Mouse (Mus musculus) naive thymus-derived CD4-positive, alpha-beta T cell, adult 2 months (primary cell): ENCODE data around the gene Mnt.
"Not testable (repeated sequence)": the region's sequence is repeated elsewhere in the genome, so short reads cannot be mapped to it uniquely, and the experiment has no call there.

Experiments used
- DNase-seq: peaks from one replicate; pipeline ENCODE4 v3.0.0-alpha.2; 2011; ENCODE audit warnings: low read depth

Mnt gene

DNA sequence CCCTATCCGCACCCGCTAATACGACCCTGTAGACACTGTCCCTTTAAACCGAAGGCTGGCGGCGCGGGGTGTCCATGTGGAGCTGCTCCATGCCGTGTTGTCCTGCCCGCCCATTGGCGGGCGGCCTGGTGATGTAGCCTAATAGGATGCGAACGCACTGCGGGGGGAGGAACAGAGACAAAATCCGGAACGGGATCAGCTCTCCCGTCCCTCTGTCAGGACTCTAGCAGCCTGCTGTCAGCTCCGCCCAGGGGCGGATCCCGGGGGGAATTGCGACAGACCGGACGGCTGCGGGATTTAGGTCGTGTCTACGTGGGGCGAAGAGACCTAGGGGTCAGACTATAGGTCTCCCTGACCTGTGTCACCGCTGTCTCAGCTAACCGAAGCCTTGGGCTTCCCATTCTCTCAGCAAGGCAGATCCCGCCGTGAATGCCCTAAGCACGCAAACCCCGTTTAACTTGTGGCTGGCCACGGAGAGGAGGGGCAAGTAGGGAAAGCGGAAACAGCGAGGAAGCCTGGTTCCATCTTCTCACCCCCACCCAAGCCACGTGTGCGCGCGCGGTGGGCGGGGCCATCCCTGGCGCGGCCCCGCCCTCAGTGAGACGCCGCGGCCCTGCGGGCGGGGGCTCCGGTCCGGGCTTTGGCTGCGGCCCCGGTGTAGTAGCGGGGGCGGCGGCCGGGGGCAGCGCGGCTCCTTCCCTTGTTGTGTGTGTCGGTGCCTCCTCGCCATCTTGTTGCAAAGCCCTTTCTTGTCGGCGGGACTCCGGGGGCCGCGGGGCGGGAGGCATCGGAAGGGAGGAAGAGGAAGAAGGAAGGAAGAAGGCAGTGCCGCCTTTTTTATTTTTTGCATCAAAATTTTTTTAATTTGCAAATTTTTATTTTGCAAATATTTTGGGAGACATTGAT lies at the start of gene Mnt:
TSS of gene Mnt (plus strand) at position 665 of the 906 bp plus-strand sequence.
- peak; percentile 96 for DNase-seq

GRCm38 (mm10) chr11:74792874-74793273 lies 37.8 kb upstream of the Mnt start:
- DNase-seq, result no peak

- no peak for DNase-seq
These were observed 30.1 kb upstream of the Mnt start for GRCm38 (mm10) chr11:74800658-74801057.

DNA sequence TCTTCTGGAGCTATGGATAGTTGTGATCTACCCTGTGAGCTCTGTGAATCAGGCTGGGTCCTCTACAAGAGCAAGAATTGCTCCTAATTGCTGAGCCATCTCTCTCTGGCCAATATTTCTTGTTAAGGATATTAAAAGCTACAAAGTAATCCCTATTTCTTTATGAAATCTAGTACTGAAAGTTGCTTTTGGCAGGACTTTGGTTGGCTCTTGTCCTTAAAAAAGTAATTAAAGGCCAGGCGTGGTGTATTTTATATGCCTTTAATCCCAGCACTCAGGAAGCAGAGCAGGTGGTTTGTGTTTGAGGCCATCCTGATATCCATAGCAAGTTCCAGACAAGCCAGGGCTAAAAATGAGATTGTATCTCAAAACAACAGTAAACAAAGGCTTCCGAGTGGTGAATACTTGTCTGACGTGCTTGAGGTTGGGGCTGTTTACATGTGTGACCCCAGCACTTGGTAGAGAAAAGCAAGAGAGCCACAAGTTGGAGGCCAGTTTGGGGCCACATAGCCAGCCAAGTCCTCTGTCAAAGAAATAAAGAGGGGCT lies 26.6 kb upstream of the Mnt start:
- no peak for DNase-seq

DNA sequence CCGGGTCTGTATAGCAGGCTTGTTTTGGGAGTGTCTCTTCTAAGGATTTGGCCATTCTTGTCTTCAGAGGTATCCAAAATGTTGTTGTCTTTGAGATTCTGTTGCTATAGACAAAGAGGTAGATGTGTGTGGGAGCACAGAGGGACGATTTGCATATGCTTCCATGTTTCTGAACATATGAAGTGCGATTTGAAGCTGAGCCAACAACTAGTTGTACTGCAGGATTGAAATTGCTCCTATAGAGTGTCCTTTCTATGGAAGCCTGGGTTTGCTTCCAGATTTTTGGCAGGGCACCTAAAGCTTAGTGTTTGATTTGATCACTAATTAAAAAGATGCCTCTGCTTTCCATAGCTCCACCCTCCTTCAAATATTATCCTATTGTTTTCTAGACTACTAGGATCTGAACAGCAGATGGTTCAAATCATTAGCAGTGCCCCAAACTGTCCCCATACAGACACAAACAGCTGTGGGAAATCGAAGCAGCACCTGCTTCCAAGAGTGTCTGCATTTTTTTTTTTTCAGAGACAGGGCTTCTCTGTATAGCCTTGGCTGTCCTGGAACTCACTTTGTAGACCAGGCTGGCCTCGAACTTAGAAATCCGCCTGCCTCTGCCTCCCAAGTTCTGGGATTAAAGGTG lies 23.4 kb upstream of the Mnt start:
- DNase-seq, result no peak

DNA sequence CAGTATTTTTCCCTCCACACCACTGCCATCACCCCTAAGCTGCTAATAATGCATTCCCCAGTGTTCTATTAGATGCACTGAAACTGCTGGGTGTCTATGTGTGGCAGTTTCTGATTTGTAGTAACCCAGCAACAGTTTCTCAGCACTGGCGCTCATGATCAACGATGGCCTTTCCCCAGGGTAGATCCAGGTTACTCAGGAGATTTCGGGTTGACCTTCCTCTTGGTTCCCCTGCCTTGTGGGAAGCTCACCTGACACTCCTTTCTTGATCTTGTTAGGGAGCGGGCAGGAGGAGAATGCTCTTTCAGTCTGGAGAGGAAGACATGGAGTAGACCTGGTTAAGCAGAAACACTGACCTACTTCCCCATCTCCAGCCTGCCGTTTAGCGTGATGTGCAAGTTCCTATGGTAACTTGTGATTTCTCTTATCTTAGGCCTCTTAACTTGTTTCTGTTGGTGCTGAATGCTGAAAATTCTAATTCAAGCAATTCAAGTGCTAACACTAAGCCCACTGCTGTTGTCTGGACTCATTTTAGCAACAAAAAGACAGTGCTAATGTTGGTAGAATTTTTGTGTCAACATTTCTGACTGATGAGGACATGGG lies 22.4 kb upstream of the Mnt start:
- no peak for DNase-seq

GRCm38 (mm10) chr11:74810134-74810533 lies 20.6 kb upstream of the Mnt start:
- no peak for DNase-seq

GRCm38 (mm10) chr11:74811027-74811426 lies 19.7 kb upstream of the Mnt start:
- not testable (repeated sequence) for DNase-seq

DNA sequence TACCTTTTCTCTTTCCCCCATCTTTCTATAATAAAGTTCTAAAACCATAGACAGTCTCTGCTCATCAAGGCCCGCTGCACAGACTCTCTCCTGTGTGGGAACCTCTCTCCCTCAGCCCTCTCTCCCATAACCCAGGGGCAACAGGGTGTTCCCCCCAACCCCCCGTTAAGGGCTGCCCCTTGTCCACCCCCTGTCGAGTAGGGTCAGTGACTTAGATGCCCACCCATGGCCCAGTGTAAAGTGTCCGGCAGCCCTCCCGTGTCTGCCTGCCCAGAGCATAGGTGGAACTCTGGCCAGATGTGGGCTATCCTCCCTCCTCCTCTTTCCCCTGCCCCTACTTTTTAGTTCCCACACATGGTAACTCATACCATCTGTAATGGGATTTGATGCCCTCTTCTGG lies 19.2 kb upstream of the Mnt start:
- no peak for DNase-seq

- peak; percentile 29 for DNase-seq
These were observed 14.9 kb upstream of the Mnt start for GRCm38 (mm10) chr11:74815795-74816194.

DNA sequence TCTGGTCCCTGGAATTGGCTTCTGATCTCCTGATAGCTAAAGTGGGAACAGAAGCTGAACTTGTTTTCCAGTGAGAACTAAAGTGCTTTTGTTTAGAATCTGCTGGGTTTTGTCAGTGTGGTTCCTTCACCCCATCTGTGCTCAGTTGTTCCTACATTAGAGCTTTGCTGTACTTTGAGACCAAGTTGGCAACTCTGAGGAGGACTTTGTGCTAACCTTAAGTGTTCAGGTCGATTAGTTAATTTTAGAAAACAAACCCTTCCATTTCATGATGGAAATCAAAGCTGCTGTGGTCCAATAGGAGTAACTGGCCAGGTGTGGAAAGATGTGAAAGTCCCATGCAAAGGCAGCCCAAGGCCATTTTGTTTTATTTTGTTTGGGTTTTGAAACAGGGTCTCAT lies 9.8 kb upstream of the Mnt start:
- DNase-seq, result no peak

GRCm38 (mm10) chr11:74821463-74821862 lies 9.3 kb upstream of the Mnt start:
- DNase-seq, result peak; percentile 43

GRCm38 (mm10) chr11:74822746-74823440 lies 7.8 kb upstream of the Mnt start:
- DNase-seq, result no peak

DNA sequence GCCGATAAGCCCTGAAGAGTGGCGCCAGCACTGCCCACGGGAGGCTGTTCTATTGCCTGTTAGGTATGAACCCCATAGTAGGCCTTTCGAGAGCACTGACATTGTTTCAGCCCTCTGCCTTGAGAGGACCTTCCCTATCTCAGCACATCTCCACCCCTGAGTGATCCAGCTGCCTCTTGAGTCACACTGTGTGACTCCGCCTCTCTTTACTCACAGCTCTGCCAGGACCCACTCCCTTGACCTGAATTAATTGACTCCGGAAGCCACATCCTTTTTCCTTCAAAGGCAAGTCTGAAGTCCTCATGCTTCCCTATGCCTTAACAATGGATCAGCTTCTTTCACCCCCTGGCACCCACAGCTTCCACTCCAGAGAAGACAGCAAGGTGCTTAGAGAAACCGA lies 4.6 kb upstream of the Mnt start:
- no peak for DNase-seq

DNA sequence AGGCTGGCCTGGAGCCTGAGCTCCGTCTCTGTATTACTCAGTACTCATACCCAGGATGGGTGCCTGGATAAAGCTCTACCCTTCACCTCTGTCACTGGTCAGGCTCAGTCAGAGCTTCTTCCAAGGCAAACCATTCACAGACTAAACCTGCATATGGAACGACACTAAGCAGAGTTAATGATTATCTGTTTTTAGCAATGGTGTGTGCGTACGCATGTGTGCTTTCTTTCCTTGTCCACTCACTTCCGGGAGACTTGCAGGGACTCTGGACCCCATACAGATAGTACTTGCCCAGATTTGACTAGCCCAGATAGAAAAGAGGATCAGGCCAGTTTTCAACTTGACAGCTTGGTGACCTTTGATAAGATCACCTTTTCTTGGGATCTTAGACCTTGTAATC lies 4.0 kb upstream of the Mnt start:
- DNase-seq, result no peak

GRCm38 (mm10) chr11:74827791-74828403 lies 2.8 kb upstream of the Mnt start:
- no peak for DNase-seq

DNA sequence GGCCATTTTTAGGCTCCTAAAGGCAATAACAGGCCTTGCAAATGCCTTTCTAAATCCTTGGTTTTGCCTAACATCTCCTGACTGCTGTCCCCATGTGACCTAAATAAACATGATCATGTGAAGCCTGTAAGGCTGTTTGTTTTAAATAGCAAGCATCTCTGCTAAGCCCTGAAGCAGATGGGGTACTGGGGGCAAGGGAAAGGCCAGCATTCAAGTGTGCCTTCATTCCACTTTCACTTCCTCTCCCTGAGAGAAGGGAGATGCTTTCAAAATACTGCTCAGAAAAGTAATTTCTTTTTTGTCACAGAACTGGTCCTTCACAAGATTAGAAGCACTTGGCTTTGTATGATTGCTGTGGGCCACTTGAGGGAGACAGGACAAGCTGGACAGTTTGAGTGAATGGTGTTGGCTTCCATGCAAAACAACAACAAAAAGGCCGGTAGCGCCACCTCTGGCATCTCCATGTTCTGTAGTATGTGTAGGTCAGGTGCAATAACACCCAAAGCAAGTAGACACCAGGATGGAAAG lies 2.3 kb upstream of the Mnt start:
- peak; percentile 37 for DNase-seq

DNA sequence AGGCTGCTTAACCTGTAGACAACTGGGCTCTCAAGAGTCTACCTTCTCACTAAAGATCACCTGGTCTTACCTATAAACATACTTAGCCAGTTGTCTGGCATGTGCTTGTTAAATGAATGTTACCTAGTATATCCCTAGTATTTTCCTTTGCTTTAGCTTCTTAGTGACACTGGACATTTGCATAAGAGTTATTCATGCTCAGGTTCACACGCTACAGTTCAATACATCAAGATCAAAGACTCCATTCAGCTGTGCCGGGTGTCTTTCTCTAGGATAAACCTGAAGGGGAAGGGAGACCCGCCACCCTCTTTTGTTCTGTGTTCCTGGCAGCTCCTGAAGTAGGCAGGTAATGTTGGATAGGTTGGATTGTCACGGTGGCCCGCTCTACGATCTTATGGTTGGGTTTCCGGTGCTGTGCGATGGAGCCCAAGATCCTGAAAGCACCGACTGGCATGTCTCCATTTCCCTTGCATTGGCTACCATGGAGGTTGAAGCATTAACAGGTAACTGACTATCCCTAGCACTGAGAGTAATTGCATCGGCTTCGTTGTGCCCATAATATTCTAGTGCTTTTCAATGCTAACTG lies 1.7 kb upstream of the Mnt start:
- no peak for DNase-seq

- peak; percentile 92 for DNase-seq
These were observed 908 bp upstream of the Mnt start for GRCm38 (mm10) chr11:74829812-74830211.

DNA sequence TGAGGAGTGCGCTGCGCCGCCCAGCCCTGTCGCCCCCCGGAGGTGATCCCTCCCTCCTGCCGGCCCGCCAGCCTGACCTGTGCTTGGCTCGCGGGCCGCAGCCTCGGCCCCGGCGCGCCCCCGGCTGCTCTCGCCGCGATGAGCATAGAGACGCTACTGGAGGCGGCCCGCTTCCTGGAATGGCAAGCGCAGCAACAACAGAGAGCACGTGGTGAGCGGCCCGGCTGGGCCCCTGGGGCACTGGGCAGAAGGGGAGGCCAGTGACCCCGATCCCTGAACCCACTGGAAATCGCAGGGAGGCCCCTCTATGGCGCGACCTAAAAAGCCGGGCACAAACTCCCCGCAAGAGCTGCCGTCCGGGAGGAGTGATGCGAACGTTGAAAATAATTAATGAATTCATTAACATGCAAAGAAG lies 478 bp downstream of the Mnt start:
- DNase-seq, result no peak
